Mouse (Mus musculus): ENCODE data around the gene Ttc7b. TPM values are rescaled to one million over a fixed set of nuclear protein-coding genes. Genes with fewer than 3 reads are reported as not detected.

Gene Ttc7b
- polyA plus RNA-seq, 1 experiment from 2014 or later: 7.4 TPM

DNA sequence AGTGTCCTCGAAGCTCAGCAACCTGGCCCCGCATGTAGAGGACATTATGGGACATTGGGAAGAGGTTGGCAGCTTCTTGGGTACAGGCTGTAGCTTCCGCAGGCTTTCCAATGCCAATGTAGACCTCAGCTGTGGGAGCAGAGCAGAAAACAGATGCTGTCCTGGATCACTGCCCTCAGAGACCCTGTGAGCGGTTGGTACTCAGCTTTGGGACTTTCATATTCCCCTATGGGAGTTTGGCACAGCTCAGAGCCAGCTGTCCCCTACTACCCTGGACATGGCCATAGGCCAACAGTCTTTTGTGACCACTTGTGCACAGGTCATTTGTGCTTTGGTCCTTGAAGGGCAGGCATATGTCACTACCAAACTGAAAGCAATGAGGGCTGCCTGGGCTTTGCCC is 195.0 kb downstream of the Ttc7b start:
- H3K36me3 ChIP-seq (ENCODE audit: control insufficient read depth, insufficient read depth): no peaks in the 10 kb centered on the region

DNA sequence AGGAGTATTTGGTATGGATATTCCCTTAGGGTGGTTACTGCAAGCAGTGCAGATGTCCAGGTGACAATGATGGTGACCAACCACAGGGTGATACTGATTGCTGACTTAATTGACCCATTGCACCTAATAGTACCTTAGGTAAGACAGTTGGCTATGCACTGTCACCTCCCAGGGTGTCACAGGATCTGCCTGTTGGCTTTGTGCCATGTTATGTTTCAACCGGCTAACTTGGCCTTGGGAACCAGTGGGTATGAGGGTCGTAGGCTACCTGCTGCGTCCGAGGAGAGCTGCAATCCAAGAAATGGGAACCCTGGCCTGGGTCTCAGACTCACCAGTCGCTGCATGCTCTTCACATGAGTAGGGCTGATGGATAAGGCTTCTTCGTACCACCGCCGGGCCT is 195.4 kb downstream of the Ttc7b start:
- Histone ChIP-seq H3K9ac (replicated peaks; ENCODE audit: low read depth, low read length) (no peak overlapping the region), H3K36me3 (ENCODE audit: control insufficient read depth, insufficient read depth) (no peaks in the 10 kb centered on the region), H3K27me3 (replicated peaks; ENCODE audit: control insufficient read depth, insufficient read depth, low read length) (no peaks in the 10 kb centered on the region), H3K9me3 (ENCODE audit: control insufficient read depth, low read length) (no peaks in the 10 kb centered on the region), H3K4me3 (replicated peaks; ENCODE audit: low read length) (no peak overlapping the region), H3K4me1 (replicated peaks; ENCODE audit: control insufficient read depth, insufficient read depth, low read length) (peaks cover 37% of the 10 kb centered on the region), H3K27ac (ENCODE audit: low read length) (no peak overlapping the region), H3K4me2 (ENCODE audit: low read length) (no peak overlapping the region)
- 91% methylated on average over 8 of the region's 8 CpGs for WGBS
- no peak for ATAC-seq

More for the DNA sequence above, 195.0 kb downstream of the Ttc7b start:
- H3K27ac ChIP-seq (ENCODE audit: low read length): no peak overlapping the region
- H3K27me3 ChIP-seq (replicated peaks; ENCODE audit: control insufficient read depth, insufficient read depth, low read length): no peaks in the 10 kb centered on the region
- WGBS: 74% methylated on average over 4 of the region's 4 CpGs
- H3K9me3 ChIP-seq (ENCODE audit: control insufficient read depth, low read length): no peaks in the 10 kb centered on the region
- H3K4me3 ChIP-seq (replicated peaks; ENCODE audit: low read length): no peak overlapping the region
- H3K9ac ChIP-seq (replicated peaks; ENCODE audit: low read depth, low read length): no peak overlapping the region
- ATAC-seq: peak; percentile 34; the same call in 1 of the 2 replicates
- H3K4me1 ChIP-seq (replicated peaks; ENCODE audit: control insufficient read depth, insufficient read depth, low read length): peaks cover 37% of the 10 kb centered on the region
- no peak overlapping the region for H3K4me2 ChIP-seq (ENCODE audit: low read length)

DNA sequence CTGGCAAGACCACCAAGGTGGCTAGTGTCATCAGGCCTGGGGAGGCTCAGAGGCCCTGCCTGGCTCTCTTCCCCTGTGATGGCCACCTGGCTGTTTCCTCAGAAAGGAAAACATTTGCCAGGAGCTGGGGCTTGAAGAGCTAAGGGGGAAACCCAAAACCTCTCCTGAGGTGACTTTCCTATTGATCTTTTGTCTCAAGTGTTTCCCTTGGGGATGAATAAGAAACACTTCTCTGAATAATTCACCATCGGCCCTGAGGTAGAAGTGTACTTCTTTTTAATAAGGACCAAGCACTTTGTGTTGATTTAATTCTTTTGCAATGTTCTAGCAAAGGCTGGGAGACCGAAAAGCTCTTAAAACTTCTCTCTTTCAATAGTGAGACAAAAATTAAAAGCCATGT is 197.0 kb downstream of the Ttc7b start:
- H3K27ac ChIP-seq (ENCODE audit: low read length): no peak overlapping the region

DNA sequence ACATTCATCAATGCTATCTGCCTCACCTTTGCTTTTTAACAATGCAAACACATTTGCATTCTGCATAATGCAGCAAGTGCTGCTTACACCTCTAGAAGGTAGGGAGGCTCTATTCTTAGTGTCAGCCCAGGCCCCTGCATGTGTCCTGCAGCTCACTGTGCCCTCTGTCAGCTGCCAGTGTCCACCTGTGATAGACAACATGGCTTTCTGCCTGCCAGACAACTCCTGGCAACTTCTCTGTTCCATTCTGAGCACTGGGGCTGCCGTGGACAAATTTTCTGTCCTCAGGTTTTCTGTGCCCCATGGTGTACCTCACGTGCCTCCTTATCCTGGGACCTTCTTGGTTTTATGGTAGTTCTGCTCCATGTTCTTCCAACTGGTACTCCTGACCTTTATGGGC is 198.4 kb downstream of the Ttc7b start:
- no peak overlapping the region for H3K9ac ChIP-seq (replicated peaks; ENCODE audit: low read depth, low read length)
- H3K4me1 ChIP-seq (replicated peaks; ENCODE audit: control insufficient read depth, insufficient read depth, low read length): peaks cover 31% of the 10 kb centered on the region
- H3K36me3 ChIP-seq (ENCODE audit: control insufficient read depth, insufficient read depth): peaks cover 2% of the 10 kb centered on the region; the same call in 1 of the 2 replicates
- no peaks in the 10 kb centered on the region for H3K27me3 ChIP-seq (replicated peaks; ENCODE audit: control insufficient read depth, insufficient read depth, low read length)
- no peak overlapping the region for H3K4me3 ChIP-seq (replicated peaks; ENCODE audit: low read length)
- H3K27ac ChIP-seq (ENCODE audit: low read length): peak overlapping the region; percentile 30; the same call in 1 of the 2 replicates
- H3K4me2 ChIP-seq (ENCODE audit: low read length): no peak overlapping the region
- 85% methylated on average over 2 of the region's 2 CpGs for WGBS
- no peak for ATAC-seq
- no peaks in the 10 kb centered on the region for H3K9me3 ChIP-seq (ENCODE audit: control insufficient read depth, low read length)

More for the DNA sequence above, 197.0 kb downstream of the Ttc7b start:
- H3K4me1 ChIP-seq (replicated peaks; ENCODE audit: control insufficient read depth, insufficient read depth, low read length): peaks cover 27% of the 10 kb centered on the region
- 49% methylated on average over 2 of the region's 2 CpGs for WGBS
- peaks cover 2% of the 10 kb centered on the region; the same call in 1 of the 2 replicates for H3K36me3 ChIP-seq (ENCODE audit: control insufficient read depth, insufficient read depth)
- H3K9me3 ChIP-seq (ENCODE audit: control insufficient read depth, low read length): no peaks in the 10 kb centered on the region
- H3K9ac ChIP-seq (replicated peaks; ENCODE audit: low read depth, low read length): no peak overlapping the region
- no peak overlapping the region for H3K4me3 ChIP-seq (replicated peaks; ENCODE audit: low read length)
- no peak overlapping the region for H3K4me2 ChIP-seq (ENCODE audit: low read length)
- no peak for ATAC-seq
- no peaks in the 10 kb centered on the region for H3K27me3 ChIP-seq (replicated peaks; ENCODE audit: control insufficient read depth, insufficient read depth, low read length)

DNA sequence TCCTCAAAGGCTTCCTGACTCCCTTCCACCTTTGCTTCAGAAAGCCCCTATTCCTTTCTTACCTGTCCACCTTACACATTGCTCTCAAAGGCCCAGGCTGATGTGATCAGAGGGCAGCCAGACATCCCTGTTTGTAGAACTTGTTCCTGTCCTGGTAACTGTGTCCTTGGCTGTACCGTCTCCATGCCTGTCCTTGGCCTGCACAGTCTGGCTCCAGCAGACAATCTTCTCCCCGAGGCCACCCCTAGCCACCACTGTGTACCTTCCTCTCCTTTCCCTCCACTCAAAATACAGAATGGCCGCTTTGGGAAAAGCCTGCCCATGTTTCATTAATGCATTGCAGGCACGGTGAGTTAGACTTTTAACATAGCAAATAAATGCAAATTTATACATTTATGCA is 199.1 kb downstream of the Ttc7b start:
- Histone ChIP-seq H3K4me1 (replicated peaks; ENCODE audit: control insufficient read depth, insufficient read depth, low read length) (peaks cover 25% of the 10 kb centered on the region), H3K4me2 (ENCODE audit: low read length) (no peak overlapping the region), H3K27ac (ENCODE audit: low read length) (no peak overlapping the region), H3K36me3 (ENCODE audit: control insufficient read depth, insufficient read depth) (peaks cover 2% of the 10 kb centered on the region; the same call in 1 of the 2 replicates), H3K9ac (replicated peaks; ENCODE audit: low read depth, low read length) (no peak overlapping the region), H3K9me3 (ENCODE audit: control insufficient read depth, low read length) (no peaks in the 10 kb centered on the region), H3K27me3 (replicated peaks; ENCODE audit: control insufficient read depth, insufficient read depth, low read length) (no peaks in the 10 kb centered on the region), H3K4me3 (replicated peaks; ENCODE audit: low read length) (no peak overlapping the region)
- no peak; the same call in 1 of the 2 replicates for ATAC-seq
- 59% methylated on average over 4 of the region's 4 CpGs for WGBS

DNA sequence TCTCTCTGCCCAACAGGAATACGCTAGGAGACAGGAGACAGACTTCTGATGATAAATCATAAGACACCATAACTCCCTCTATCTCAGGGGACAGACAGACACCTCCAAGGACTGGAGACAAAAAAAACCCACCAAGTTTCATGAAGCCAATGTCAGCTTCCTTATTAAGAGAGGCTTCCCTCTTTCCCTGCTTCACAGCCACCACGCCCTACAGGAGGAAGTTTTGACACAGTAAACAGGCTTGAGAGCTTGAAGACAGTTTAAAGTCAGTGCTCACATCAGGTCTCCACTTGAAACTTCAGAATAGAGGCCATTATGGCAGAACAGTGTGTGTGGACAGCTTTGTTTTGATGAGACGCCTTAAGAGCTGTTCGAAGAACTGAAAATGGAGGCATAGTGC is 200.9 kb downstream of the Ttc7b start:
- H3K36me3 ChIP-seq (ENCODE audit: control insufficient read depth, insufficient read depth): peaks cover 2% of the 10 kb centered on the region; the same call in 1 of the 2 replicates
- H3K27me3 ChIP-seq (replicated peaks; ENCODE audit: control insufficient read depth, insufficient read depth, low read length): no peaks in the 10 kb centered on the region
- no peak overlapping the region for H3K9ac ChIP-seq (replicated peaks; ENCODE audit: low read depth, low read length)
- WGBS: 90% methylated on average over 4 of the region's 4 CpGs
- no peak overlapping the region for H3K4me2 ChIP-seq (ENCODE audit: low read length)
- H3K27ac ChIP-seq (ENCODE audit: low read length): no peak overlapping the region
- peaks cover 25% of the 10 kb centered on the region for H3K4me1 ChIP-seq (replicated peaks; ENCODE audit: control insufficient read depth, insufficient read depth, low read length)
- no peak overlapping the region for H3K4me3 ChIP-seq (replicated peaks; ENCODE audit: low read length)
- no peak for ATAC-seq
- no peaks in the 10 kb centered on the region for H3K9me3 ChIP-seq (ENCODE audit: control insufficient read depth, low read length)

DNA sequence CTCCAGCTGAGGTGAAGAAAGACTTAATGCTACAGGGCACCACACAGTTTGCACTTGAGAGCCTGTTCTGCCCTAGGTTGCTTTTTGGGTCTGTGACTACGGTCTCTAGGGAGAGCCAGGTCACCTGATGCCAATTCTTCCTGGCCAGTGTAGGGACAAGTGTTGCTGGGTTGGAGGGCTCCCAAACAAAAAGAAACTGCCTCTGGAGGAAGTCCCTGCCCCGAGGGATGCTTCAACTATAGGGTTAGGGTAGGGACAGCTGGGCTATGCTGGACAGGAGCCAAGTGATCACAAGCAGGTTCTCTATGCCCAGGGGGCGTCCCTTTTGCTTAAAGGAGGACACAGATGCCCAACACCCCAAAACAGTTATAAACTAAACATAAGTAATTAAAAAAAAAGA is 202.7 kb downstream of the Ttc7b start:
- no peak for ATAC-seq
- no peak overlapping the region for H3K27ac ChIP-seq (ENCODE audit: low read length)
- no peak overlapping the region for H3K4me3 ChIP-seq (replicated peaks; ENCODE audit: low read length)
- WGBS: 32% methylated on average over 3 of the region's 3 CpGs
- H3K9me3 ChIP-seq (ENCODE audit: control insufficient read depth, low read length): no peaks in the 10 kb centered on the region
- H3K4me2 ChIP-seq (ENCODE audit: low read length): no peak overlapping the region
- peaks cover 2% of the 10 kb centered on the region; the same call in 1 of the 2 replicates for H3K36me3 ChIP-seq (ENCODE audit: control insufficient read depth, insufficient read depth)
- no peaks in the 10 kb centered on the region for H3K27me3 ChIP-seq (replicated peaks; ENCODE audit: control insufficient read depth, insufficient read depth, low read length)
- no peak overlapping the region for H3K9ac ChIP-seq (replicated peaks; ENCODE audit: low read depth, low read length)
- peaks cover 42% of the 10 kb centered on the region for H3K4me1 ChIP-seq (replicated peaks; ENCODE audit: control insufficient read depth, insufficient read depth, low read length)

DNA sequence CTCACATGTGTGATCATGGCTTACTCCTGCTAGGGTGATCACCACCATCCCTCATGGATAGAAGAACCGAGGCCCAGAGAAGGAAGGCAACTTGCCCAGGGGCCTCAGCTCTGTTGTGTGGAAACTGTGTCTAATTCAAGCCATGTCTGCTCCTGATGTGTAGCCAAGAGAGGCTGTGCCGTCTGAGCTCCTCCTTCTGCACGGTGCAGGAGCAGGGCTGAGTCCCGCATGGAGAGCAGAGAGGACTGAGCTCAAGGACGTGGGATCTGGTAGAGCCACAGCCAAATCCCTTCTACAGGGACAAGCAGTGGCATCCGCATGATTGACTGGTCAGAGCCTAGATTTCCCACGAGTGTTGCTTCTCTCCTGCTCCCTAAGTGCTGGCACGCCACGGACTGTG is 204.5 kb downstream of the Ttc7b start:
- no peaks in the 10 kb centered on the region for H3K27me3 ChIP-seq (replicated peaks; ENCODE audit: control insufficient read depth, insufficient read depth, low read length)
- H3K4me3 ChIP-seq (replicated peaks; ENCODE audit: low read length): no peak overlapping the region
- peaks cover 2% of the 10 kb centered on the region; the same call in 1 of the 2 replicates for H3K36me3 ChIP-seq (ENCODE audit: control insufficient read depth, insufficient read depth)
- no peak overlapping the region for H3K27ac ChIP-seq (ENCODE audit: low read length)
- peak; percentile 34; the same call in 1 of the 2 replicates for ATAC-seq
- 59% methylated on average over 9 of the region's 9 CpGs for WGBS
- no peak overlapping the region for H3K4me2 ChIP-seq (ENCODE audit: low read length)
- no peak overlapping the region for H3K9ac ChIP-seq (replicated peaks; ENCODE audit: low read depth, low read length)
- H3K9me3 ChIP-seq (ENCODE audit: control insufficient read depth, low read length): no peaks in the 10 kb centered on the region
- H3K4me1 ChIP-seq (replicated peaks; ENCODE audit: control insufficient read depth, insufficient read depth, low read length): peaks cover 42% of the 10 kb centered on the region

DNA sequence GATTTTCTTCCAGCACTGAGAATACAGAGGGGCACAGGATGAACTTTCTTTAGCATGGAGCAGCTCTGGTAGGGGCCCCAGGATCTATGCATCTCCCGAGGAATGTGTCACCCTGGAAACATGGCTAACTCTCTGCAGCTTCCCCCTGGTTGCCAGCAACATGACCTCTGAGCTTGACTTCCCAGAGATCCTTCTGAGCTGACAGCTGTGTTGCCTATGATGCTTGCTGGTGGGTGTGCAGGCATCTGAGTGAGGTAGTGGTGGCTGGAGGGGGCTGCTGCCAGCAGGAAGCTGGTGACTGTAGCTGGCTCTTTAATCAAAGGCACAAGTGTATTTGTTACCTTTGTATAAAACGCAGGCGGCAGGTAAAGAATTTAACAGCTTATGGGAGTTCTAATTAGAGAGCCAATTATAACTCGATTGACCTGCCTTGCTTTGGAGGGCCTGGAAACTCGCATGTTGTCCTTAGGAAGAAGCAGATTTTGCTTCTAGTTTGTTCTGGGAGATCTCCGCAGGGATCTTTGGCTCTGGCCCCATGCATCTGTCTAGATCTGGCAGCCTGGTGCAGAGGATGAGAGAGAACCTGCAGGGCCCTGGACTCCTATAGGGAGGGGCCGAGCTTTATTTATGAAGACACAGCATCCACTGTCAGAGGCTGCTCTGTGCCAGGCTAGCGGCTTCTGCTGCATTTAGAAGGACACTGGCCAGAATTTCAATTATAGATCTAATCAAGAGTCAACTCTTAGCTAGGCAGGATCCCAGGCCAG is 205.3 kb downstream of the Ttc7b start:
- H3K9me3 ChIP-seq (ENCODE audit: control insufficient read depth, low read length): no peaks in the 10 kb centered on the region
- H3K36me3 ChIP-seq (ENCODE audit: control insufficient read depth, insufficient read depth): peaks cover 2% of the 10 kb centered on the region; the same call in 1 of the 2 replicates
- H3K9ac ChIP-seq (replicated peaks; ENCODE audit: low read depth, low read length): no peak overlapping the region
- H3K4me3 ChIP-seq (replicated peaks; ENCODE audit: low read length): no peak overlapping the region
- WGBS: 25% methylated on average over 8 of the region's 8 CpGs
- no peak overlapping the region for H3K4me2 ChIP-seq (ENCODE audit: low read length)
- H3K27me3 ChIP-seq (replicated peaks; ENCODE audit: control insufficient read depth, insufficient read depth, low read length): no peaks in the 10 kb centered on the region
- ATAC-seq: peak; percentile 45
- peaks cover 50% of the 10 kb centered on the region for H3K4me1 ChIP-seq (replicated peaks; ENCODE audit: control insufficient read depth, insufficient read depth, low read length)
- H3K27ac ChIP-seq (ENCODE audit: low read length): peak overlapping the region; percentile 41; the same call in 1 of the 2 replicates
